Mouse (Mus musculus): ENCODE data around the gene Ets1. TPM values are rescaled to one million over a fixed set of nuclear protein-coding genes. Genes with fewer than 3 reads are reported as not detected.

The Ets1 gene
- polyA plus RNA-seq, 1 experiment from 2014 or later, result 115 TPM

DNA sequence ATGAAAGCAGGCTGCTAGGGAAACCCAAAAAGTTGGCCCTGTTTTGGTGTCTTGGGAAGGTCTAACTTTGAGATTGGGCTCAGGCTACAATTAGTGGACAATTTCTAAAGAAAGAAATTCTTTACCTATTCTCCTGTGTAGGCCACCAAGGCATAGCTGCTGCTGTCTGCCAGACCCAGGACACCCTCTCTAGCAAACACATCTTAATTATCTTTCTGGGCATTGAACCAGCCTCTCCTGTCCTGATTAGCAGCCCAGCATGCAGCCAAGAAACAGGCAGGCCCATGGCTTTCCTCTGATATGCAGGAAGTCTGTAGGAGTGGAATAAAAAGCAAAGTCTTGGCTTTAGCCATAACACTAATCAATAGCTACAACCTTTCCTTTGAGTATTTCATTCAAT is 4.7 kb upstream of the Ets1 start:
- Histone ChIP-seq H3K9ac (ENCODE audit: low read length) (no peak overlapping the region), H3K4me3 (ENCODE audit: low read length) (no peak overlapping the region), H3K27me3 (ENCODE audit: control insufficient read depth, insufficient read depth, low read depth, low read length) (no peaks in the 10 kb centered on the region), H3K9me3 (ENCODE audit: control insufficient read depth, low read length) (no peaks in the 10 kb centered on the region), H3K27ac (ENCODE audit: low read length) (no peak overlapping the region), H3K4me1 (replicated peaks; ENCODE audit: control insufficient read depth, insufficient read depth, low read length) (peaks cover 3% of the 10 kb centered on the region; the same call in 1 of the 2 replicates), H3K36me3 (ENCODE audit: control insufficient read depth, insufficient read depth, low read length) (no peaks in the 10 kb centered on the region), H3K4me2 (ENCODE audit: low read depth, low read length) (no peak overlapping the region)
- no peak for ATAC-seq (ENCODE audit: low read depth)

GRCm38 (mm10) chr9:32632237-32632636 is 3.8 kb upstream of the Ets1 start:
- Histone ChIP-seq H3K4me1 (replicated peaks; ENCODE audit: control insufficient read depth, insufficient read depth, low read length) (peaks cover 7% of the 10 kb centered on the region; the same call in 1 of the 2 replicates), H3K4me2 (ENCODE audit: low read depth, low read length) (no peak overlapping the region), H3K4me3 (ENCODE audit: low read length) (no peak overlapping the region), H3K9ac (ENCODE audit: low read length) (no peak overlapping the region), H3K27ac (ENCODE audit: low read length) (no peak overlapping the region), H3K9me3 (ENCODE audit: control insufficient read depth, low read length) (no peaks in the 10 kb centered on the region), H3K36me3 (ENCODE audit: control insufficient read depth, insufficient read depth, low read length) (no peaks in the 10 kb centered on the region), H3K27me3 (ENCODE audit: control insufficient read depth, insufficient read depth, low read depth, low read length) (no peaks in the 10 kb centered on the region)
- ATAC-seq (ENCODE audit: low read depth), result no peak
- 71% methylated on average over 7 of the region's 7 CpGs for WGBS

- Histone ChIP-seq H3K9me3 (ENCODE audit: control insufficient read depth, low read length) (no peaks in the 10 kb centered on the region), H3K27me3 (ENCODE audit: control insufficient read depth, insufficient read depth, low read depth, low read length) (no peaks in the 10 kb centered on the region), H3K36me3 (ENCODE audit: control insufficient read depth, insufficient read depth, low read length) (no peaks in the 10 kb centered on the region), H3K4me3 (ENCODE audit: low read length) (no peak overlapping the region), H3K27ac (ENCODE audit: low read length) (no peak overlapping the region), H3K9ac (ENCODE audit: low read length) (no peak overlapping the region), H3K4me2 (ENCODE audit: low read depth, low read length) (no peak overlapping the region), H3K4me1 (replicated peaks; ENCODE audit: control insufficient read depth, insufficient read depth, low read length) (peaks cover 37% of the 10 kb centered on the region)
- 72% methylated on average over 3 of the region's 3 CpGs for WGBS
- no peak for ATAC-seq (ENCODE audit: low read depth)
Measured at GRCm38 (mm10) chr9:32644981-32645380, 9.0 kb downstream of the Ets1 start.

DNA sequence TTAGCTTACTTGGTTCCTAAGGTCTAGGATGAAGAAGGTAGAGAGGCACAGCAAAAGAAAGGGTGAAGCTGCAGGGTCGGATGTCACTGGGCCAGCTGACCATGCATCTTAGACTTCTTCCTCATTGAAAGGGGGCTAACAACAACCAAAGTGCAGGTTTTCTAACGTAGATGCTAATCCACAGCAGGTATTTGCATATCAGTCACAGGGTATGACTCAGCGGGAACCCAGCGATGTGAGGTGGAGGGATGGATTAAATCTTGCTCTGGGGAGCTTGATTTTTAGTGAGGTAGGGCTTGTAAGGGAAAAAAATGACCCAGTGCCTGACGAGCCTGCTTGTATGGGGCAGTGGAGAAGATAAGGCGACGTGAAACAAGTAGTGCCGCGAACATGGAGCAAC is 9.5 kb downstream of the Ets1 start:
- H3K27ac ChIP-seq (ENCODE audit: low read length), result peak overlapping the region; percentile 94; the same call in 1 of the 2 replicates
- ATAC-seq (ENCODE audit: low read depth), result no peak
- no peaks in the 10 kb centered on the region for H3K27me3 ChIP-seq (ENCODE audit: control insufficient read depth, insufficient read depth, low read depth, low read length)
- H3K36me3 ChIP-seq (ENCODE audit: control insufficient read depth, insufficient read depth, low read length), result no peaks in the 10 kb centered on the region
- H3K9me3 ChIP-seq (ENCODE audit: control insufficient read depth, low read length), result no peaks in the 10 kb centered on the region
- H3K9ac ChIP-seq (ENCODE audit: low read length), result peak overlapping the region; percentile 40; the same call in 1 of the 2 replicates
- H3K4me1 ChIP-seq (replicated peaks; ENCODE audit: control insufficient read depth, insufficient read depth, low read length), result peaks cover 37% of the 10 kb centered on the region
- 15% methylated on average over 9 of the region's 9 CpGs for WGBS
- H3K4me3 ChIP-seq (ENCODE audit: low read length), result peak overlapping the region; percentile 37; the same call in 1 of the 2 replicates
- peak overlapping the region; percentile 63 for H3K4me2 ChIP-seq (ENCODE audit: low read depth, low read length)

GRCm38 (mm10) chr9:32646539-32647258 is 10.7 kb downstream of the Ets1 start:
- no peaks in the 10 kb centered on the region for H3K27me3 ChIP-seq (ENCODE audit: control insufficient read depth, insufficient read depth, low read depth, low read length)
- peak overlapping the region; percentile 59 for H3K9ac ChIP-seq (ENCODE audit: low read length)
- no peaks in the 10 kb centered on the region for H3K36me3 ChIP-seq (ENCODE audit: control insufficient read depth, insufficient read depth, low read length)
- H3K4me3 ChIP-seq (ENCODE audit: low read length), result peak overlapping the region; percentile 37
- peak overlapping the region; percentile 63 for H3K4me2 ChIP-seq (ENCODE audit: low read depth, low read length)
- 7% methylated on average over 11 of the region's 11 CpGs for WGBS
- H3K27ac ChIP-seq (ENCODE audit: low read length), result peak overlapping the region; percentile 94
- peaks cover 37% of the 10 kb centered on the region for H3K4me1 ChIP-seq (replicated peaks; ENCODE audit: control insufficient read depth, insufficient read depth, low read length)
- H3K9me3 ChIP-seq (ENCODE audit: control insufficient read depth, low read length), result no peaks in the 10 kb centered on the region
- peak; percentile 94 for ATAC-seq (ENCODE audit: low read depth)

GRCm38 (mm10) chr9:32647506-32648250 is 11.7 kb downstream of the Ets1 start:
- no peak overlapping the region for H3K4me3 ChIP-seq (ENCODE audit: low read length)
- H3K9me3 ChIP-seq (ENCODE audit: control insufficient read depth, low read length), result no peaks in the 10 kb centered on the region
- 69% methylated on average over 7 of the region's 7 CpGs for WGBS
- peak overlapping the region; percentile 94 for H3K27ac ChIP-seq (ENCODE audit: low read length)
- H3K4me2 ChIP-seq (ENCODE audit: low read depth, low read length), result no peak overlapping the region; the same call in 1 of the 2 replicates
- ATAC-seq (ENCODE audit: low read depth), result no peak; the same call in 1 of the 2 replicates
- no peaks in the 10 kb centered on the region for H3K27me3 ChIP-seq (ENCODE audit: control insufficient read depth, insufficient read depth, low read depth, low read length)
- H3K36me3 ChIP-seq (ENCODE audit: control insufficient read depth, insufficient read depth, low read length), result no peaks in the 10 kb centered on the region
- H3K9ac ChIP-seq (ENCODE audit: low read length), result no peak overlapping the region
- H3K4me1 ChIP-seq (replicated peaks; ENCODE audit: control insufficient read depth, insufficient read depth, low read length), result peaks cover 37% of the 10 kb centered on the region

DNA sequence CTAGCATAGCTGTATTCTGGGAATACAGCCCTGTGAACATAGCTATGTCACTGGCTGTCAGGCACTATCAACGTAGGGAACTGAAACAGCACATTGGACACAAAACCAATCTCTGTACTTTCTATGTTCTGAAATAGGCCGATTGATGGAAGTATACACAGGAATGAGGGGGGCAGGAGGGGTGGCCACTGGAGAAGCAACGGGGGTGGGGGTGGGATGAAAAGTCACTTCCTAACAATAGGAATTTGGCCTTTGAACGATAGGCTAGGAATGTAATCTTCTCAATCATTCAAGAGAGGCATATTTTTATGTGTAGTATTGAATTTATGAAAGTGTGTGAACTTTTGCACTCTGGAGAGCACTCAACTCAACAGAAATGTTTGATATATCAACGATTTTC is 12.3 kb downstream of the Ets1 start:
- ATAC-seq (ENCODE audit: low read depth), result no peak
- Histone ChIP-seq H3K9me3 (ENCODE audit: control insufficient read depth, low read length) (no peaks in the 10 kb centered on the region), H3K27me3 (ENCODE audit: control insufficient read depth, insufficient read depth, low read depth, low read length) (no peaks in the 10 kb centered on the region), H3K36me3 (ENCODE audit: control insufficient read depth, insufficient read depth, low read length) (no peaks in the 10 kb centered on the region), H3K4me2 (ENCODE audit: low read depth, low read length) (no peak overlapping the region), H3K4me1 (replicated peaks; ENCODE audit: control insufficient read depth, insufficient read depth, low read length) (peaks cover 37% of the 10 kb centered on the region), H3K27ac (ENCODE audit: low read length) (peak overlapping the region; percentile 94), H3K9ac (ENCODE audit: low read length) (no peak overlapping the region), H3K4me3 (ENCODE audit: low read length) (no peak overlapping the region)
- WGBS, result 17% methylated on average over 5 of the region's 5 CpGs

DNA sequence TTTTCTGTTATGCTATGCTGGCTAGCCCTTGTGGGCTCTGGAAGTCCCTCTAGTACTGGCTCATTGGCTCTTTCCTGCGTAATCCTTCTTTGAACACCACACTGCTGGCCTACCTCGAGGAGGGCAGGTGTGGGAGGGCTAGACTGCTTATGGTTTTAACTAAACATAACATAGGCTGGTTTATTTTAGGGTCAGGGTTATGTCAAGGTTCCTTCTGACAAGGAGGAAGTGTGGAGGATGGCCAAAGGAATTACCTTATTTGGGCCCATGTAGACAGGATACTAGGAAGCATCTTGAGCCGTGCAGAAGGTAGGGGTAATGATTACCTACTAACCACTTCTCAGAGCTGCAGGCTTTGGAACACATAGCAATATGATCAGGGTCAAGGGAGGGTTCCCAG is 14.7 kb downstream of the Ets1 start:
- Histone ChIP-seq H3K9me3 (ENCODE audit: control insufficient read depth, low read length) (no peaks in the 10 kb centered on the region), H3K4me2 (ENCODE audit: low read depth, low read length) (no peak overlapping the region), H3K27ac (ENCODE audit: low read length) (no peak overlapping the region), H3K4me3 (ENCODE audit: low read length) (no peak overlapping the region), H3K27me3 (ENCODE audit: control insufficient read depth, insufficient read depth, low read depth, low read length) (no peaks in the 10 kb centered on the region), H3K36me3 (ENCODE audit: control insufficient read depth, insufficient read depth, low read length) (no peaks in the 10 kb centered on the region), H3K4me1 (replicated peaks; ENCODE audit: control insufficient read depth, insufficient read depth, low read length) (peaks cover 32% of the 10 kb centered on the region), H3K9ac (ENCODE audit: low read length) (no peak overlapping the region)
- 50% methylated on average over 3 of the region's 3 CpGs for WGBS
- ATAC-seq (ENCODE audit: low read depth), result no peak

GRCm38 (mm10) chr9:32652112-32652511 is 16.1 kb downstream of the Ets1 start:
- WGBS, result 77% methylated on average over 10 of the region's 10 CpGs
- no peaks in the 10 kb centered on the region for H3K9me3 ChIP-seq (ENCODE audit: control insufficient read depth, low read length)
- ATAC-seq (ENCODE audit: low read depth), result no peak
- H3K4me3 ChIP-seq (ENCODE audit: low read length), result no peak overlapping the region
- no peak overlapping the region for H3K4me2 ChIP-seq (ENCODE audit: low read depth, low read length)
- no peak overlapping the region for H3K9ac ChIP-seq (ENCODE audit: low read length)
- peaks cover 24% of the 10 kb centered on the region for H3K4me1 ChIP-seq (replicated peaks; ENCODE audit: control insufficient read depth, insufficient read depth, low read length)
- H3K27me3 ChIP-seq (ENCODE audit: control insufficient read depth, insufficient read depth, low read depth, low read length), result no peaks in the 10 kb centered on the region
- no peaks in the 10 kb centered on the region for H3K36me3 ChIP-seq (ENCODE audit: control insufficient read depth, insufficient read depth, low read length)
- H3K27ac ChIP-seq (ENCODE audit: low read length), result no peak overlapping the region
